Mouse (Mus musculus) left cerebral cortex, postnatal 25 days (tissue): ENCODE results near the gene Hdac11. TPM values are rescaled to one million over a fixed set of nuclear protein-coding genes. Genes with fewer than 3 reads are reported as not detected.

Experiments used
- DNase-seq, 2 experiments: peaks; one replicate each; pipeline ENCODE4 v3.0.0; 2022; ENCODE audit warnings: low spot score in 2 of 2, mixed read lengths in 1 of 2
- intact Hi-C: fragments of 180-260 bp; cut with DNase I; formaldehyde crosslinking; loops from one replicate; pipeline ENCODE4 v1.15.1; 2025
- total RNA-seq, 2 experiments: library from RNA; stranded (reverse); gene quantifications; 2 replicates each; pipeline ENCODE4 v1.2.3; 2021

The Hdac11 gene
- total RNA-seq, 2 experiments from 2014 or later = 158 to 161 TPM

DNA sequence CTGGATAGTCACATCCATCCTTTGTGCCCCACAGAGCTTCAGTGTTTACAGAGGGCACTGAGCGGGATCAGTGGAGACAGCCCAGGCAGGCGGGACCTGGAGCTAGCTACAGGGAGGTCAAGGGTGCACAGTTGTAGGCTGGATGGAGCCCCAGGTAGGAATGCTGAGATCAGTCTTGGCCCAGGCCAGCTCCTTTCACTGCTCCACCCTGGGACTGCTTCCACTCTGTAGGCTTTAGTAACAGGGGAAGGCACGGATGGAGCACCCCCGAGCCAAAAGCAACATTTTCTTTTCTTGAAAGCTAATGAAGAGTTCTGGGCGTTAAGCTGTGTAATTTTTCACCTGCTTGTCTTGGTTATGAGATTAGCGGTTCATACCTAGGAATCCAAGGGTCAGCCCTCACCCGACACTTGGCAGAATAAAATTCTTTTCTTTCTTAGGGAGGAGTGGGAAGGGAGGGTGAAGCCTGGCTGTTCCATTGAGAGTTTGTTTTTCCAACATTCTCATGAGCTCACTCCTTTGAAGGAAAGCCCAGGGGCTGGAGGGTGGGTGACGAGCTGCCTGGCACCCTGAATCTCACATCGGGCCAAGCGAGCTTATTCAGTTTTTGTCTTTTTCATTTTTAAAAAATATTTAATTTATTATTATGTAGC, 66.4 kb downstream of the Hdac11 start:
- intact Hi-C loops = no loop called here

More for the DNA sequence above, 66.4 kb downstream of the Hdac11 start:
- no peak for DNase-seq

Other genes starting within 250 kb of the Hdac11 start
- 100 to 1,000 TPM; 317 to 348 TPM for gene Iqsec1, start 168.0 kb upstream of the Hdac11 start, total RNA-seq
- 10 to 100 TPM; 26.5 to 28.9 TPM for gene Nup210, start 39.8 kb upstream of the Hdac11 start, total RNA-seq
- 1 to 10 TPM; 3.9 to 6.5 TPM for gene Fbln2, start 55.8 kb downstream of the Hdac11 start, total RNA-seq